Mouse (Mus musculus) thymus, adult 2 months (tissue): ENCODE results near the gene Gpr37l1.

Experiments used
- CTCF ChIP-seq: fragments of 200-500 bp; IDR thresholded peaks from 2 replicates; pipeline ENCODE4 v1.5.1; 2012; ENCODE audit warnings: mild to moderate bottlenecking, control low read depth, low read length, moderate library complexity, borderline replicate concordance; ENCODE audit not compliant: control insufficient read depth, poor library complexity, insufficient read depth; ENCODE audit errors: extremely low read depth
- POLR2A ChIP-seq: fragments of 200-500 bp; IDR thresholded peaks from 2 replicates; pipeline ENCODE4 v1.6.1; 2012; ENCODE audit warnings: mild to moderate bottlenecking, low read length, control low read depth, moderate library complexity; ENCODE audit not compliant: control insufficient read depth, poor library complexity, insufficient read depth; ENCODE audit errors: extremely low read depth

DNA sequence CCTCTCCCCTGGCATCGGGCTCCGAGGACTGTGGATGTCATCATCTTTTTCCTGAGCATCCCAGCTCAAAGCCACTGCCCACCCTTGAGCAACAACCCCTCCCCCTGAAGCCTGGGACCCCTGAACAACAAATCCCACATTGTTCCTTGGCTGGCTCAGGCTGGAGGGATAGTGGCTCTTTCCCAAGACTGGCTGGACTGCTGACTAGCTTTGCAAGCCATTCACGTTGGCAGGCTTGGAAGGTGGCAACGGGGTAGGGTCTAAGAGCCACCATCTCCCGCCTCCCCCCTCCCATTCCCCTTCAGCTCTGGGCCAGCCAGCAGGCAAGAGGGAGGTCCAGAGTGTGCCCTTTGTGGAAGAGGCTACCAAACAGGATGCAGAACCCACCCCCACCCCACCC is 8.8 kb downstream of the Gpr37l1 start:
- no peak for TF ChIP-seq CTCF
- no peak for TF ChIP-seq POLR2A
